Mouse (Mus musculus) frontal cortex, postnatal 25 days (tissue): ENCODE measurements around the gene Apoa4.
A peak's percentile ranks its signal among the peaks of the same experiment; 100 is the strongest.

Experiments
- DNase-seq, 2 experiments: peaks; one replicate each; pipeline ENCODE4 v3.0.0; 2022; ENCODE audit warnings: low spot score in 2 of 2

The Apoa4 gene

DNA sequence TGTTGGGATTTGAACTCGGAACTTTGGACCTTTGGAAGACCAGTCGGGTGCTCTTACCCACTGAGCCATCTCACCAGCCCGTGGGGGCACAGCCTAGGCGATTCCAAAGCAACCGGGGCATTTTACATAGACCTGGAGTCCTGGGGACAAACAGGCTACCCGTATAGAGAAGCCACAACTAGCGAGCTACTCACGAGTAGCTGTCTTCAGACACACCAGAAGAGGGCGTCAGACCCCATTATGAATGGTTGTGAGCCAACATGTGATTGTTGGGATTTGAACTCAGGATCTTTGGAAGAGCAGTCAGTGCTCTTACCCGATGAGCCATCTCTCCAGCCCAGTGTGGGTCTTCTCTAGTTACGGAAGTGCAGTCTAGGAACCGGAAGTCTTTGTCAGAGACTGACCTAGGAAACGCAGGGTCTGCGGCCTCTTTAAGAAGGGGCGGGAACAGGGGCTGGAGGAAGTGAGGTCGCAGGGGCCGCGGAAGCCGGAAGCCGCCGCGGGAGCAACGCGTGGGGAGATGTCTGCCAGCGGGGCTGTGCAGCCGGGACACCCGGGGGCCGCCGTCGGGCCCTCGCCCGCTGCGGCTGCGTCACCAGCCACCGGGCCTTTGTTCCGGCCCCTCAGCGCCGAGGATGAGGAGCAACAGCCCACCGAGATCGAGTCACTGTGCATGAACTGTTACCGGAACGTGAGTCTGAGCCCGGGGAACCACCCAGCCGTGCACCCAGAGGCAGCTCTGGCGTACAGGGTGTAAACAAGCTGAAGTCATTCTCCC is 32.4 kb downstream of the Apoa4 start, which contains the start of gene Zpr1:
TSS of gene Zpr1 (plus strand) at position 388 of the 778 bp plus-strand sequence.
- peak; percentile 67 to 72 for DNase-seq

DNA sequence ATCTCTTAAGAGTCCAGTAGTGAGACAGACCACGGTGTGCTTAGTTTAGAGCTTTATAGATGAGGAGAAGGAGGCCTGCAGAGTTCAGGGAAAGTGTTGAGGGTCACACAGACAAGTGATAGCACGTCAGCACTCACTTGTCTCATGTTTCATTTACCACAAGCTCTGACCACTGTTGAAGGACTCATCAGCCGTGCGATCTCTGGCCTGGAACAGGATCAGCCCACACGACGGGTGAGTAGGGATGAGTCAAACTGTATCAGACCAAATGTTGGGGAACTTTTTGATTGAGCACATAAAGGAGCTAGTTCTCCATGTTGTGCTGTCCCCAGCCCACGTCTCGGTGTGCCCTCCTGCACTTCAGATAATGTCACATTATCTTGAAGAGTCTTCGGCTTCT is 34.0 kb downstream of the Apoa4 start:
- no peak for DNase-seq

DNA sequence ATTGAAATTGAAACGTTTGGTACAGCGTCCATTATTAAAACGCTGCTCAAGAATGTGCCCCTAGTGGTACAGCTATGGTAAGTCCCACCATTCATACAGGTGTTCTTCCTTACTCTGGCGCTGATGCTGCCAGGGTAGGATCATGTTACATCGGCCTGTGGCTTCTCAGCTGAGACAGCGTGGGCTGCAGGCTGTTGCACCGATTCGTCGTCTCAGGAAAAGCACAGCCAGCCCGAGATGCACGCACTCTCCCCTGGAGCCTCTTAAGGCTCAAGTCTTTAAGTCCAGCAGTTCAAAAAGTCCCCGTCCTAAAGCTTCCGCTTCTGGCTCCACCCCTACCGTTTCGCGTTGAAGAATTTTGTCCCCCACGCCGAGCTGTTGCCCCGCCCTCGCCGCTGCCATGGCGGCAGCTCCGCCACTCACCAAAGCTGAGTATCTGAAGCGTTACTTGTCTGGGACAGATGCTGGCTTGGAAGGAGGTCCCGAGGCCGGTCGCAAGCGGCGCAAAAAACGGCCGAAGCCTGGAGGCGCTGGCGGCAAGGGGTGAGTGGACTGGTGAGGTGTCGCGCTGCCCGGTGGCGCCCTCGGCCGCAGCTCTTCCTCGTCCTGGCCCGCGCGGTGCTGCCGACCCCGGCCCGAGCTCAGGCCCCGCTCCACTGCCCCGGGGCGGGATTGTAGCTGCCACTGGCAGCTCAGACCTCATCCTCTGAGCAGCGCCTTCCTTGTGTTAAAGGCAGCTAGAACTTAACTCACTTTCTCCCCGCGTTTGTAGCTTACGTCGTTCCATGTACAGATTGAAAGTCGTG is 42.3 kb downstream of the Apoa4 start, which contains the start of gene Bud13:
TSS of gene Bud13 (plus strand) at position 378 of the 806 bp plus-strand sequence.
- DNase-seq: peak; percentile 87 to 89
